Mouse (Mus musculus): ENCODE results near the gene U90926. TPM values are rescaled to one million over a fixed set of nuclear protein-coding genes. Genes with fewer than 3 reads are reported as not detected.

Gene U90926
- polyA plus RNA-seq, 1 experiment from 2014 or later: not detected

GRCm38 (mm10) chr5:92244900-92245299 lies 29.7 kb upstream of the U90926 start:
- WGBS: 93% methylated on average over 2 of the region's 2 CpGs
- no peak for ATAC-seq

GRCm38 (mm10) chr5:92240769-92241168 lies 25.6 kb upstream of the U90926 start:
- H3K27me3 ChIP-seq (replicated peaks; ENCODE audit: control insufficient read depth, insufficient read depth, low read length): no peaks in the 10 kb centered on the region
- H3K27ac ChIP-seq (ENCODE audit: low read depth, low read length): no peak overlapping the region
- no peak overlapping the region for H3K4me3 ChIP-seq (ENCODE audit: low read length)
- 89% methylated on average over 12 of the region's 12 CpGs for WGBS
- no peaks in the 10 kb centered on the region for H3K36me3 ChIP-seq (ENCODE audit: control insufficient read depth, insufficient read depth, low read length)
- H3K4me1 ChIP-seq (ENCODE audit: control insufficient read depth, insufficient read depth, low read depth, low read length): no peaks in the 10 kb centered on the region
- no peaks in the 10 kb centered on the region for H3K9me3 ChIP-seq (ENCODE audit: control insufficient read depth, low read length)
- no peak overlapping the region for H3K9ac ChIP-seq (ENCODE audit: low read depth, low read length)
- no peak for ATAC-seq
- H3K4me2 ChIP-seq (ENCODE audit: low read length): no peak overlapping the region

More at GRCm38 (mm10) chr5:92244900-92245299, 29.7 kb upstream of the U90926 start:
- Histone ChIP-seq H3K9me3 (ENCODE audit: control insufficient read depth, low read length) (no peaks in the 10 kb centered on the region), H3K4me1 (ENCODE audit: control insufficient read depth, insufficient read depth, low read depth, low read length) (no peaks in the 10 kb centered on the region), H3K9ac (ENCODE audit: low read depth, low read length) (no peak overlapping the region), H3K36me3 (ENCODE audit: control insufficient read depth, insufficient read depth, low read length) (no peaks in the 10 kb centered on the region), H3K4me2 (ENCODE audit: low read length) (no peak overlapping the region), H3K27me3 (replicated peaks; ENCODE audit: control insufficient read depth, insufficient read depth, low read length) (no peaks in the 10 kb centered on the region), H3K27ac (ENCODE audit: low read depth, low read length) (no peak overlapping the region), H3K4me3 (ENCODE audit: low read length) (no peak overlapping the region)

GRCm38 (mm10) chr5:92239333-92240232 lies 24.4 kb upstream of the U90926 start:
- Histone ChIP-seq H3K27ac (ENCODE audit: low read depth, low read length) (no peak overlapping the region), H3K4me1 (ENCODE audit: control insufficient read depth, insufficient read depth, low read depth, low read length) (no peaks in the 10 kb centered on the region), H3K36me3 (ENCODE audit: control insufficient read depth, insufficient read depth, low read length) (no peaks in the 10 kb centered on the region), H3K4me3 (ENCODE audit: low read length) (no peak overlapping the region), H3K9ac (ENCODE audit: low read depth, low read length) (no peak overlapping the region), H3K27me3 (replicated peaks; ENCODE audit: control insufficient read depth, insufficient read depth, low read length) (no peaks in the 10 kb centered on the region), H3K4me2 (ENCODE audit: low read length) (peak overlapping the region; percentile 36), H3K9me3 (ENCODE audit: control insufficient read depth, low read length) (no peaks in the 10 kb centered on the region)
- ATAC-seq: peak; percentile 89
- 42% methylated on average over 29 of the region's 29 CpGs for WGBS

- 73% methylated on average over 5 of the region's 5 CpGs for WGBS
- no peak overlapping the region for H3K9ac ChIP-seq (ENCODE audit: low read depth, low read length)
Observed at GRCm38 (mm10) chr5:92234939-92235557, 19.8 kb upstream of the U90926 start.

GRCm38 (mm10) chr5:92233366-92233765 lies 18.2 kb upstream of the U90926 start:
- H3K27ac ChIP-seq (ENCODE audit: low read depth, low read length): no peak overlapping the region
- H3K4me2 ChIP-seq (ENCODE audit: low read length): no peak overlapping the region
- H3K4me3 ChIP-seq (ENCODE audit: low read length): no peak overlapping the region
- WGBS: 89% methylated on average over 4 of the region's 4 CpGs
- no peaks in the 10 kb centered on the region for H3K36me3 ChIP-seq (ENCODE audit: control insufficient read depth, insufficient read depth, low read length)
- no peaks in the 10 kb centered on the region for H3K9me3 ChIP-seq (ENCODE audit: control insufficient read depth, low read length)
- no peaks in the 10 kb centered on the region for H3K27me3 ChIP-seq (replicated peaks; ENCODE audit: control insufficient read depth, insufficient read depth, low read length)
- H3K4me1 ChIP-seq (ENCODE audit: control insufficient read depth, insufficient read depth, low read depth, low read length): no peaks in the 10 kb centered on the region
- H3K9ac ChIP-seq (ENCODE audit: low read depth, low read length): no peak overlapping the region
- no peak for ATAC-seq

More at GRCm38 (mm10) chr5:92234939-92235557, 19.8 kb upstream of the U90926 start:
- Histone ChIP-seq H3K9me3 (ENCODE audit: control insufficient read depth, low read length) (no peaks in the 10 kb centered on the region), H3K4me3 (ENCODE audit: low read length) (no peak overlapping the region), H3K36me3 (ENCODE audit: control insufficient read depth, insufficient read depth, low read length) (no peaks in the 10 kb centered on the region), H3K27ac (ENCODE audit: low read depth, low read length) (no peak overlapping the region), H3K4me1 (ENCODE audit: control insufficient read depth, insufficient read depth, low read depth, low read length) (no peaks in the 10 kb centered on the region), H3K27me3 (replicated peaks; ENCODE audit: control insufficient read depth, insufficient read depth, low read length) (no peaks in the 10 kb centered on the region), H3K4me2 (ENCODE audit: low read length) (no peak overlapping the region)
- no peak for ATAC-seq

GRCm38 (mm10) chr5:92231836-92232235 lies 16.6 kb upstream of the U90926 start:
- Histone ChIP-seq H3K9ac (ENCODE audit: low read depth, low read length) (no peak overlapping the region), H3K4me3 (ENCODE audit: low read length) (no peak overlapping the region), H3K4me1 (ENCODE audit: control insufficient read depth, insufficient read depth, low read depth, low read length) (no peaks in the 10 kb centered on the region), H3K27me3 (replicated peaks; ENCODE audit: control insufficient read depth, insufficient read depth, low read length) (no peaks in the 10 kb centered on the region), H3K4me2 (ENCODE audit: low read length) (no peak overlapping the region), H3K36me3 (ENCODE audit: control insufficient read depth, insufficient read depth, low read length) (no peaks in the 10 kb centered on the region), H3K27ac (ENCODE audit: low read depth, low read length) (no peak overlapping the region), H3K9me3 (ENCODE audit: control insufficient read depth, low read length) (no peaks in the 10 kb centered on the region)
- 80% methylated on average over 10 of the region's 10 CpGs for WGBS
- ATAC-seq: no peak

- ATAC-seq: no peak
- Histone ChIP-seq H3K9me3 (ENCODE audit: control insufficient read depth, low read length) (no peaks in the 10 kb centered on the region), H3K4me2 (ENCODE audit: low read length) (no peak overlapping the region), H3K9ac (ENCODE audit: low read depth, low read length) (no peak overlapping the region), H3K27me3 (replicated peaks; ENCODE audit: control insufficient read depth, insufficient read depth, low read length) (no peaks in the 10 kb centered on the region), H3K4me3 (ENCODE audit: low read length) (no peak overlapping the region), H3K36me3 (ENCODE audit: control insufficient read depth, insufficient read depth, low read length) (no peaks in the 10 kb centered on the region), H3K4me1 (ENCODE audit: control insufficient read depth, insufficient read depth, low read depth, low read length) (no peaks in the 10 kb centered on the region), H3K27ac (ENCODE audit: low read depth, low read length) (no peak overlapping the region)
- 87% methylated on average over 11 of the region's 11 CpGs for WGBS
Observed at GRCm38 (mm10) chr5:92230306-92230705, 15.1 kb upstream of the U90926 start.

GRCm38 (mm10) chr5:92229514-92229913 lies 14.3 kb upstream of the U90926 start:
- Histone ChIP-seq H3K4me3 (ENCODE audit: low read length) (no peak overlapping the region), H3K9ac (ENCODE audit: low read depth, low read length) (no peak overlapping the region), H3K27ac (ENCODE audit: low read depth, low read length) (no peak overlapping the region), H3K27me3 (replicated peaks; ENCODE audit: control insufficient read depth, insufficient read depth, low read length) (no peaks in the 10 kb centered on the region), H3K4me2 (ENCODE audit: low read length) (no peak overlapping the region), H3K4me1 (ENCODE audit: control insufficient read depth, insufficient read depth, low read depth, low read length) (no peaks in the 10 kb centered on the region), H3K36me3 (ENCODE audit: control insufficient read depth, insufficient read depth, low read length) (no peaks in the 10 kb centered on the region), H3K9me3 (ENCODE audit: control insufficient read depth, low read length) (no peaks in the 10 kb centered on the region)
- no peak for ATAC-seq
- WGBS: 89% methylated on average over 3 of the region's 3 CpGs

- 28% methylated on average over 10 of the region's 10 CpGs for WGBS
- no peak for ATAC-seq
- Histone ChIP-seq H3K27me3 (replicated peaks; ENCODE audit: control insufficient read depth, insufficient read depth, low read length) (no peaks in the 10 kb centered on the region), H3K4me2 (ENCODE audit: low read length) (peak overlapping the region; percentile 4; the same call in 1 of the 2 replicates), H3K9ac (ENCODE audit: low read depth, low read length) (no peak overlapping the region), H3K4me3 (ENCODE audit: low read length) (no peak overlapping the region), H3K36me3 (ENCODE audit: control insufficient read depth, insufficient read depth, low read length) (no peaks in the 10 kb centered on the region), H3K9me3 (ENCODE audit: control insufficient read depth, low read length) (no peaks in the 10 kb centered on the region), H3K4me1 (ENCODE audit: control insufficient read depth, insufficient read depth, low read depth, low read length) (no peaks in the 10 kb centered on the region), H3K27ac (ENCODE audit: low read depth, low read length) (no peak overlapping the region)
Observed at GRCm38 (mm10) chr5:92228776-92229175, 13.6 kb upstream of the U90926 start.

Data from hindbrain, embryonic 16.5 days (tissue).